Mouse (Mus musculus) liver, embryonic 15.5 days (tissue): Measurements from ENCODE around the gene Gm45783. TPM values are rescaled to one million over a fixed set of nuclear protein-coding genes. Genes with fewer than 3 reads are reported as not detected.
"Not testable (repeated sequence)": the region's sequence is repeated elsewhere in the genome, so short reads cannot be mapped to it uniquely, and the experiment has no call there.

Experiments used
- ATAC-seq: fragments of 200-750 bp; cut with Nextera tagmentation; 2 replicates; pipeline ENCODE4 v1.8.0; 2017; ENCODE audit warnings: moderate number of reproducible peaks, mild to moderate bottlenecking, moderate library complexity; ENCODE audit not compliant: insufficient read depth
- H3K27ac ChIP-seq: fragments of 300-500 bp; sonication (generic); replicated peaks from 2 replicates; pipeline ENCODE4 v1.5.1; 2015; ENCODE audit warnings: mild to moderate bottlenecking, inconsistent platforms
- H3K27me3 ChIP-seq: fragments of 300-500 bp; sonication (generic); 2 replicates; pipeline ENCODE4 v1.6.1; 2015; ENCODE audit warnings: mild to moderate bottlenecking, inconsistent platforms
- H3K36me3 ChIP-seq: fragments of 300-500 bp; sonication (generic); replicated peaks from 2 replicates; pipeline ENCODE4 v1.6.1; 2015; ENCODE audit warnings: moderate library complexity, mild to moderate bottlenecking, inconsistent platforms
- H3K4me1 ChIP-seq: fragments of 300-500 bp; sonication (generic); replicated peaks from 2 replicates; pipeline ENCODE4 v1.6.1; 2015; ENCODE audit warnings: inconsistent platforms
- H3K4me2 ChIP-seq: fragments of 300-500 bp; sonication (generic); 2 replicates; pipeline ENCODE4 v1.6.1; 2015; ENCODE audit warnings: moderate library complexity, mild to moderate bottlenecking, inconsistent platforms
- H3K4me3 ChIP-seq: fragments of 300-500 bp; sonication (generic); replicated peaks from 2 replicates; pipeline ENCODE4 v1.5.1; 2015; ENCODE audit warnings: mild to moderate bottlenecking, inconsistent platforms
- H3K9ac ChIP-seq: fragments of 300-500 bp; sonication (generic); 2 replicates; pipeline ENCODE4 v1.6.1; 2015; ENCODE audit warnings: moderate library complexity, mild to moderate bottlenecking, inconsistent platforms
- H3K9me3 ChIP-seq: fragments of 300-500 bp; sonication (generic); replicated peaks from 2 replicates; pipeline ENCODE4 v1.6.1; 2016; ENCODE audit warnings: inconsistent platforms
- WGBS: fragments of 180-500 bp; shearing (Covaris S2); methylation state at CpG from one replicate; pipeline ENCODE4 v1.1.7; 2015; ENCODE audit warnings: mixed read lengths; ENCODE audit not compliant: insufficient replicate concordance; 5-methylcytosine and 5-hydroxymethylcytosine counted together
- microRNA-seq: library from miRNA; unstranded; fragments of <30 nt; microRNA quantifications from one replicate; pipeline ENCODE4, GENCODE M21; 2016
- polyA plus RNA-seq: library from polyadenylated mRNA; unstranded; fragments of >200 nt; fragmentation: Nextera tagmentation; extraction: Ambion mirVana; gene quantifications from 2 replicates; pipeline ENCODE4 v1.2.1, GENCODE M21; 2015

Gm45783 gene
- not detected in 2 replicates for polyA plus RNA-seq

DNA sequence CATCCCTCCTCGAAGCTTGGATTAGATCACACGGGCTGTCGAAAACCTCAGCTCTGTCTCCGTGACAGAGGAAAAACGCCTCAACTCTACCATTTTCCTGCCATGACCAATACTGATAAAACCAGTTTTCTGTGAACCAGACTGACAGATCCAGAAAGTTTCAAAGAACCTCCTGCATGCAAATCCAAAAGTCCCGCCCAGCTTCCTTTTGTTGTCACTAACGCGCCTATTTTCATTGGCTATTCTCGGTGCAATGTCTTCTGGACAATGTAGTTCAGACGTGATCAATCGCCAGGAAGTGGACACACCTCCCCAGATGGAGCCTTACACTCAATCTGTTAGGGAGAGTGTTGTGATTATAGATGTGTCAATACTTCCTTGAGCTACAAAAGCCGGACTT, at the start of gene Gm45783:
TSS of gene Gm45783 (minus strand) at position 143 of the 400 bp plus-strand sequence.
- not testable (repeated sequence) for ATAC-seq, H3K4me1 ChIP-seq
- WGBS: 40% methylated on average over 12 of the region's 12 CpGs

DNA sequence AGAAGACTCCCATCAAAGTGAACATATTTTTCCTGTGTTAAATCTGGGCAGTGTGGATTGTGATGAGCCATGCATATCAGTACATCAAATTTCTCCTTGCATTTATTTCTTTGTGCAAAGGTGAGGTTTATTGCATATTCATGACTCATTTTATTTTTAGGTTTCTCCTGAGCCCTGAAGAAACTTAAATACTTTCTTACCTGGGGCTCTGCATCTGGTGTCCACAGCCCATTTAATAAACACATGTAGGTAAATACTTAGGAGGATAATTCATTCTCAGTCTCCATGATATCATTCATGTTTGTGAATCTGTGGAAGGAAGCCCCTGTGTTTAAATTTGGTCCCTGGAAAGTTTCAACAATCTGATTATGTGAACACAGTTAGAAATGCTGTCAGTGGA, 25.2 kb upstream of the Gm45783 start, which contains the start of gene Vmn2r31:
TSS of gene Vmn2r31 (minus strand) at position 101 of the 400 bp plus-strand sequence.
- H3K4me2 ChIP-seq, H3K9me3 ChIP-seq, H3K4me3 ChIP-seq, H3K36me3 ChIP-seq, H3K27ac ChIP-seq, H3K27me3 ChIP-seq, ATAC-seq, H3K9ac ChIP-seq, H3K4me1 ChIP-seq: not testable (repeated sequence)

More for the DNA sequence above, at the start of gene Gm45783:
- H3K27me3 ChIP-seq, H3K4me2 ChIP-seq, H3K36me3 ChIP-seq, H3K9me3 ChIP-seq, H3K4me3 ChIP-seq, H3K9ac ChIP-seq, H3K27ac ChIP-seq: not testable (repeated sequence)

DNA sequence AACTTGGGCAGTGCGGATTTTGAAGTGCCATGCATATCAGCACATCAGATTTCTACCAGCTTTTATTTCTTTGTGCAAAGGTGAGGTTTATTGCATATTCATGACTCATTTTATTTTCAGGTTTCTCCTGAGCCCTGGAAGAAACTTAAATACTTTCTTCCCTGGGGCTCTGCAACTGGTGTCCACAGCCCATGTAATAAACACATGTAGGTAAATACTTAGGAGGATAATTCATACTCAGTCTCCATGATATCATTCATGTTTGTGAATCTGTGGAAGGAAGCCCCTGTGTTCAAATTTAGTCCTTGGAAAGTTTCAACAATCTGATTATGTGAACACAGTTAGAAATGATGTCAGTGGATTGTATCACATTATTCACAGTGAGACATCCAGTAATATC, 36.9 kb downstream of the Gm45783 start, which contains the start of gene Vmn2r30:
TSS of gene Vmn2r30 (minus strand) at position 101 of the 400 bp plus-strand sequence.
- not testable (repeated sequence) for H3K4me3 ChIP-seq, H3K4me1 ChIP-seq, H3K36me3 ChIP-seq, H3K4me2 ChIP-seq, H3K27me3 ChIP-seq, H3K27ac ChIP-seq, H3K9ac ChIP-seq, H3K9me3 ChIP-seq, ATAC-seq
- no CpG with 5 or more reads among the region's 1 CpGs for WGBS

DNA sequence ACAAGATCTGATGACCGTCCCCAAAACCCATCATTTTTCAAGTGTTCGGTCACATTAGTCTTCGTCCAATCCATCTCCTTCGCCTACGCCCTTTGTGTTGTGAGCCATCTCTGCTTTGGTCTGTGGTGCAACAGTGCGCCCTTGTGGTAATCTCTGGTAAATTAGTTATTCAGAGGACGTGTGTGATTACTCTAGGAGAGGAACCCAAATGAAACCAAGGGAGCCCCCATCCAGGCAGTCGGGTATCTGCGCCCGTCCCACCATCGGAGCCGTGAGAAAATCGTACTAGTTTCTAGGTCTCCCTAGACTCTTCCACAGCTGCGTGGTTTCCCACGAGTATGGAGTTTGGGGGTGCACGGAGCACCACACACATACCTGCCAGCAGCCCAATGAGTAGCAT, 78.8 kb downstream of the Gm45783 start:
- H3K36me3 ChIP-seq: peaks cover 37% of the 10 kb centered on the region
- H3K4me1 ChIP-seq: peaks cover 16% of the 10 kb centered on the region; the same call in 1 of the 2 replicates
- H3K27me3 ChIP-seq: peaks cover 10% of the 10 kb centered on the region
- no peak overlapping the region for H3K4me2 ChIP-seq
- no peak overlapping the region for H3K9ac ChIP-seq
- no peak overlapping the region for H3K27ac ChIP-seq
- H3K9me3 ChIP-seq: no peaks in the 10 kb centered on the region
- no peak for ATAC-seq
- WGBS: 66% methylated on average over 16 of the region's 16 CpGs
- no peak overlapping the region for H3K4me3 ChIP-seq

Small RNA genes within 50 kb of the gene (microRNA-seq; reads per million reads assigned to microRNA genes)
- not detected for gene Mir5620

Other genes with a start within 250 kb of the Gm45783 start
- 0.20 and 0.35 TPM in 2 replicates for gene Zfp773, start 237.8 kb downstream of the Gm45783 start, polyA plus RNA-seq
- 0.36 and 0.47 TPM in 2 replicates for gene Zfp418, start 203.2 kb downstream of the Gm45783 start, polyA plus RNA-seq
- 0.97 and 1.2 TPM in 2 replicates for gene Zfp772, start 164.6 kb downstream of the Gm45783 start, polyA plus RNA-seq
- gene Vmn2r29, start 127.2 kb downstream of the Gm45783 start, polyA plus RNA-seq: not detected in 2 replicates
- 0.16 and 0.25 TPM in 2 replicates for gene Gm45844, start 96.3 kb downstream of the Gm45783 start, polyA plus RNA-seq
- 14.3 and 14.9 TPM in 2 replicates for gene Clcn4, start 73.7 kb downstream of the Gm45783 start, polyA plus RNA-seq
- gene Vmn2r30, start 37.0 kb downstream of the Gm45783 start, polyA plus RNA-seq: not detected in 2 replicates
- gene Vmn2r31, start 25.1 kb upstream of the Gm45783 start, polyA plus RNA-seq: not detected in 2 replicates
- gene Vmn2r32, start 105.4 kb upstream of the Gm45783 start, polyA plus RNA-seq: not detected in 2 replicates
- gene Vmn2r33, start 192.2 kb upstream of the Gm45783 start, polyA plus RNA-seq: not detected in 2 replicates